Mouse (Mus musculus) cerebellum, adult 2 months (tissue): ENCODE measurements around the gene Olfr92. TPM values are rescaled to one million over a fixed set of nuclear protein-coding genes. Genes with fewer than 3 reads are reported as not detected.

ENCODE experiments used
- DNase-seq, 2 experiments: peaks; one replicate each; pipeline ENCODE4 v3.0.0; 2021
- H3K27ac ChIP-seq: fragments of 200-500 bp; 2 replicates; pipeline ENCODE4 v1.5.1; 2012; ENCODE audit warnings: low read length, control low read depth, inconsistent platforms; ENCODE audit not compliant: insufficient read depth
- H3K27me3 ChIP-seq: fragments of 200-500 bp; 2 replicates; pipeline ENCODE4 v1.6.1; 2012; ENCODE audit warnings: inconsistent platforms, mild to moderate bottlenecking, low read length, moderate library complexity; ENCODE audit not compliant: control insufficient read depth, insufficient read depth
- H3K4me1 ChIP-seq: fragments of 200-500 bp; 2 replicates; pipeline ENCODE4 v1.6.1; 2011; ENCODE audit warnings: low read length; ENCODE audit not compliant: control insufficient read depth, insufficient read depth
- H3K4me3 ChIP-seq: fragments of 200-500 bp; replicated peaks from 2 replicates; pipeline ENCODE3; 2011; ENCODE audit warnings: mild to moderate bottlenecking, low read depth, low read length, control low read depth; ENCODE audit not compliant: insufficient read depth
- CTCF ChIP-seq: fragments of 200-500 bp; IDR thresholded peaks from 2 replicates; pipeline ENCODE4 v1.5.1; 2011; ENCODE audit warnings: low read depth, mild to moderate bottlenecking, control low read depth, low read length, moderate library complexity, borderline replicate concordance; ENCODE audit not compliant: insufficient read depth
- POLR2A ChIP-seq: fragments of 200-500 bp; IDR thresholded peaks from 2 replicates; pipeline ENCODE4 v1.6.1; 2011; ENCODE audit warnings: low read length, control low read depth, borderline replicate concordance; ENCODE audit not compliant: insufficient read depth
- WGBS: fragments of 180-500 bp; shearing (Covaris S2); methylation state at CpG from one replicate; pipeline ENCODE4 v1.1.7; 2018; 5-methylcytosine and 5-hydroxymethylcytosine counted together
- polyA plus RNA-seq: library from polyadenylated mRNA; depleted of rRNA; stranded (reverse); fragments of >200 nt; gene quantifications from 2 replicates; pipeline ENCODE4 v1.2.3, GENCODE M21; 2012

The Olfr92 gene
- polyA plus RNA-seq, 1 experiment: not detected

DNA sequence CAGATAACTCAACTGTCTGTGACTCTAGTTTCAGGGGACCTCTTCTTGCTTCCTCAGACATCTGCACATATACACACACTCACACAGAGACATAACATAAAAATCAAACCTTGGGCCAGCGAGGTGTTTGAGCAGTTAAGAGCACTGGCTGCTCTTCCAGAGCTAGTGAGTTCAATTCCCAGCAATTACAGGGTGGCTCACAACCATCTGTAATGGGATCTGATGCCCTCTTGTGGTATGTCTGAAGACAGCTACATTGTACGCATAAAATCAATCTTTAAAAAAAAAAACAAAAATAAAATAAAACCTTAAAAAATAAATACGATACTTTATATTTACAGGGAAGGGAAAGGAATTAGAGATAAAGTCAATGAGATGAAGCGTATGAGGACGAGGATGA is 35.3 kb downstream of the Olfr92 start:
- H3K4me1 ChIP-seq: no peaks in the 10 kb centered on the region
- H3K4me3 ChIP-seq: no peak overlapping the region
- H3K27ac ChIP-seq: no peak overlapping the region
- 71% methylated on average over 5 of the region's 5 CpGs for WGBS
- no peak for TF ChIP-seq CTCF
- TF ChIP-seq POLR2A: no peak
- H3K27me3 ChIP-seq: peaks cover 1% of the 10 kb centered on the region; the same call in 1 of the 2 replicates
- no peak for DNase-seq

GRCm38 (mm10) chr17:37083327-37083726 is 36.6 kb downstream of the Olfr92 start:
- no peak for TF ChIP-seq POLR2A
- TF ChIP-seq CTCF: peak; percentile 80
- WGBS: 6% methylated on average over 8 of the region's 8 CpGs
- no peak overlapping the region for H3K4me3 ChIP-seq
- peaks cover 1% of the 10 kb centered on the region; the same call in 1 of the 2 replicates for H3K27me3 ChIP-seq
- no peaks in the 10 kb centered on the region for H3K4me1 ChIP-seq
- peak in 1 of 2 experiments; percentile 26 for DNase-seq
- no peak overlapping the region for H3K27ac ChIP-seq

DNA sequence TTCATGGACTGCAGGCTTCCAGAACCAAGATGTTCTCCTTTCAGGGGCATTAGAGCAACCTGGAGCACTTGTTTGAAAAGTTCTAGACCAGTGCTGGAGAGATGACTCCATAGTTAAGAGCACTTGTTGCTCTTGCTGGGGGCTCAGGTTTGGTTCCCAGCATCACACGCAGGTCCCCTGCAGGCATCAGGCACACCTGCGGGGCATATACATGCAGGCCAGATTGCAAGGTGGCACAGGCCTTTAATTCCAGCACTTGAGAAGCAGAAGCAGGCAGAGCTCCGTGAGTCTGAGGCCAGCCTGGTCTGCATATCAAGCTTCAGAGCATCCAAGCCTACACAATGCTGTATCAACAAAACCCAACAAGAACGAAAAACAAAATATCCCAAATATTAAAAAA is 38.2 kb downstream of the Olfr92 start:
- Histone ChIP-seq H3K27me3 (peaks cover 1% of the 10 kb centered on the region; the same call in 1 of the 2 replicates), H3K27ac (no peak overlapping the region), H3K4me1 (no peaks in the 10 kb centered on the region), H3K4me3 (no peak overlapping the region)
- WGBS: 84% methylated on average over 4 of the region's 4 CpGs
- no peak for DNase-seq
- TF ChIP-seq CTCF: no peak
- no peak for TF ChIP-seq POLR2A

DNA sequence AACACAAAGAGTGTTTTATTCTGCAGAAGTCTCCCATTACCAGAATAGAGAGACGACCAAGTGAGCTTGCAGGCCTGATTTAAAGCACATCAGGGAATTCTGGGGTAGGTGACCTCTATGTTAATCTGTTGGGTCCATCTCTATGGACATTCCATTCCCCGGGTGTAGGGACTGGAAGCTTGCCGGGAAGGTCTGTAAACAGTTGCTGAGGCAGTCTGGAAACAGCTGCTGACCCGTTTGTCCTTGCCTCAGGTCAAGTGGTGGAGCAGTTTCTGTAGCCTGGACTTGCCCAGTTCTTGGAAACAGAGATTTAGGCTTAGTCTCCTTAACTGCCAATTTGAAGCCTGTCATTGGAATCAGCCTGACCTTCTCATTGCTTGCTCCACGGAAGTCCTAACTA is 39.8 kb downstream of the Olfr92 start:
- no peak overlapping the region for H3K27ac ChIP-seq
- DNase-seq: no peak
- TF ChIP-seq POLR2A (no peak), CTCF (no peak)
- H3K4me3 ChIP-seq: no peak overlapping the region
- no peaks in the 10 kb centered on the region for H3K27me3 ChIP-seq
- 25% methylated on average over 5 of the region's 5 CpGs for WGBS
- no peaks in the 10 kb centered on the region for H3K4me1 ChIP-seq

DNA sequence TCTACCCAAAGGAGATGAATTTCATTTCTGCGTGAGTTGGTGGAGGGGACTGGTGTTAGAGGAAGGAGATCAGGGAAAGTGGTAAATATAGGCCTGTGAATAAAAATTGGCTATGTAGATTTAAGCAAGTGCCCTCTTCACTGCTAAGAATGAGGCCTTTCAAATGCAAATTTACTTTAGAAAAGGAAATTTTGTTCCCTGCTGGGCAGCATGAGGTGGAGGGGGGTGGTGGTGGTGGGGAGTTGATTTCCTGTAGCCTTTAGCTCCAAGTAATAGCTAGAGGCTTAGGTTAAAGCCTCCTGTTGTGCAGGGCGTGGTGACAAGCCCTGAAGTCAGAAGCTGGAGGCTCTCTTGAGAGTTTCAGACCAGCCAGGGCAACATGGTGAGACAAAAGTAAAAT is 40.9 kb downstream of the Olfr92 start:
- Histone ChIP-seq H3K27me3 (no peaks in the 10 kb centered on the region), H3K4me1 (no peaks in the 10 kb centered on the region), H3K4me3 (no peak overlapping the region), H3K27ac (no peak overlapping the region)
- WGBS: 21% methylated on average over 2 of the region's 2 CpGs
- no peak for DNase-seq
- TF ChIP-seq CTCF: no peak
- TF ChIP-seq POLR2A: no peak

- WGBS: 22% methylated on average over 1 of the region's 1 CpGs
- Histone ChIP-seq H3K4me3 (no peak overlapping the region), H3K27me3 (no peaks in the 10 kb centered on the region), H3K27ac (no peak overlapping the region), H3K4me1 (no peaks in the 10 kb centered on the region)
- DNase-seq: no peak
- no peak for TF ChIP-seq POLR2A
- TF ChIP-seq CTCF: no peak
Observed at GRCm38 (mm10) chr17:37078193-37078592, 41.7 kb downstream of the Olfr92 start.

- Histone ChIP-seq H3K27ac (no peak overlapping the region), H3K4me1 (no peaks in the 10 kb centered on the region), H3K27me3 (no peaks in the 10 kb centered on the region), H3K4me3 (no peak overlapping the region)
- no peak for DNase-seq
- 93% methylated on average over 2 of the region's 2 CpGs for WGBS
- TF ChIP-seq CTCF (no peak), POLR2A (no peak)
Observed at GRCm38 (mm10) chr17:37075766-37076165, 44.1 kb downstream of the Olfr92 start.

GRCm38 (mm10) chr17:37075181-37075580 is 44.7 kb downstream of the Olfr92 start:
- H3K4me3 ChIP-seq: no peak overlapping the region
- 83% methylated on average over 6 of the region's 6 CpGs for WGBS
- H3K27ac ChIP-seq: no peak overlapping the region
- H3K27me3 ChIP-seq: no peaks in the 10 kb centered on the region
- no peaks in the 10 kb centered on the region for H3K4me1 ChIP-seq
- DNase-seq: no peak
- TF ChIP-seq CTCF (no peak), POLR2A (no peak)

DNA sequence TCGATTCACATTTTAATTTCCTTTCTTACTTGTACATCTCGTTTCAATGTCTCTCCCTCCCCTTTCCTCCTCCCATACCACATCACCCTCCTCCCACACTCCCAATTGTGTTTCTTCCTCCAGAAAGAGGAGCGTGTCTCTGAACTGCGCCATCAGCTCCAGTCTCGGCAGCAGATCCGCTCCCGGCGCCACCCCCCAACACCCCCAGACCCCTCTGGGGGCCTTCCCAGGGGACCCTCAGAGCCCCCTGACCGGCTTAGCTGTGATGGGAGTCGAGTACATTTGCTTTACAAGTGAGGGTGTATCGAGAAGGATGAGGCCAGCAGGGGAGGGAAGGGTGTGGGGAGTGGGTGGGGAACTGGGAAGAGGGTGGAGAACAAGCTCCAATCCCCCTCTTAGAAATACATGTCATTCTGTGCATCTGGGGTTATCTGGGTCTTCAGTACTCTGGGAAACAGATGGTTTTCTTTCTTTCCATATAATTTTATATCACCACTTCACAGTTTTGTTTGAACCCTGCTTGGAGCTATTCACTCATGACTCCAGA is 47.1 kb downstream of the Olfr92 start:
- Histone ChIP-seq H3K27me3 (no peaks in the 10 kb centered on the region), H3K4me1 (no peaks in the 10 kb centered on the region), H3K27ac (no peak overlapping the region), H3K4me3 (no peak overlapping the region)
- WGBS: 31% methylated on average over 11 of the region's 11 CpGs
- TF ChIP-seq POLR2A: no peak
- TF ChIP-seq CTCF: no peak
- DNase-seq: no peak
